Comparison of ENCODE assay signal across 22 mouse cellular contexts in genomic region chr7:141039386-141040107, GRCm38 (mm10). TPM values are rescaled to one million over a fixed set of nuclear protein-coding genes. Genes with fewer than 3 reads are reported as not detected.
"Had no signal": no experiment of that assay in that cellular context is flagged by ENCODE, and none has a peak within 500 bp of the region (broad histone marks: within the 10 kb centered on the region; RNA-seq: fewer than 3 reads in every experiment).

No protein-coding gene starts in this region.

- H3K4me1 ChIP-seq: midbrain, embryonic 13.5 days had no signal

- H3K4me3 ChIP-seq: liver, embryonic 15.5 days; midbrain, embryonic 10.5 days; midbrain, embryonic 13.5 days; myocyte; neural tube, embryonic 13.5 days; neural tube, embryonic 15.5 days; stomach, embryonic 15.5 days had no signal

- H3K9me3 ChIP-seq: liver, embryonic 15.5 days; midbrain, embryonic 10.5 days; midbrain, embryonic 13.5 days; neural tube, embryonic 13.5 days; neural tube, embryonic 15.5 days; stomach, embryonic 15.5 days had no signal

- H3K9ac ChIP-seq: liver, embryonic 15.5 days; lung, embryonic 14.5 days; midbrain, embryonic 13.5 days; neural tube, embryonic 13.5 days; neural tube, embryonic 15.5 days; stomach, embryonic 15.5 days had no signal

- H3K27ac ChIP-seq: midbrain, embryonic 10.5 days; midbrain, embryonic 13.5 days; neural tube, embryonic 15.5 days had no signal

- ATAC-seq: midbrain, embryonic 13.5 days; midbrain, embryonic 16.5 days had no signal

- H3K4me2 ChIP-seq: liver, embryonic 15.5 days; lung, embryonic 14.5 days; midbrain, embryonic 13.5 days; neural tube, embryonic 13.5 days; neural tube, embryonic 15.5 days; stomach, embryonic 15.5 days had no signal

- H3K36me3 ChIP-seq: liver, embryonic 15.5 days; midbrain, embryonic 10.5 days; midbrain, embryonic 13.5 days; neural tube, embryonic 13.5 days; neural tube, embryonic 15.5 days; stomach, embryonic 15.5 days had no signal

- H3K27me3 ChIP-seq: liver, embryonic 15.5 days; midbrain, embryonic 13.5 days; neural tube, embryonic 13.5 days; neural tube, embryonic 15.5 days; stomach, embryonic 15.5 days had no signal

- DNase-seq: lung, adult 18-20 months; lung, embryonic 14.5 days; lung, postnatal 10 days; lung, postnatal 4 days; right cerebral cortex, postnatal 14 days; thymus, adult 2 months; thymus, postnatal 25 days; thymus, postnatal 4 days had no signal

RNA-seq across cellular contexts. Expression of gene Gm17387, which starts 10.6 kb away (rescaled TPM):
- polyA plus RNA-seq: liver, embryonic 15.5 days; lung, embryonic 14.5 days; lung, embryonic 16.5 days; midbrain, embryonic 10.5 days; midbrain, embryonic 13.5 days; midbrain, embryonic 16.5 days; myocyte; neural tube, embryonic 11.5 days; neural tube, embryonic 13.5 days; neural tube, embryonic 15.5 days; spleen, adult 2 months; stomach, embryonic 15.5 days; stomach, postnatal 0 days; testis, adult 2 months; thymus, adult 2 months; urinary bladder, adult 2 months had no signal

RNA-seq across cellular contexts. Expression of gene Ifitm6, which starts 21.8 kb away (rescaled TPM):
- polyA plus RNA-seq: midbrain, embryonic 10.5 days; neural tube, embryonic 11.5 days had no signal
